Mouse (Mus musculus) stomach, postnatal 0 days (tissue): ENCODE measurements around the gene 1700025C18Rik.

Experiments
- CTCF ChIP-seq: IDR thresholded peaks from 2 replicates; pipeline ENCODE4 v1.5.1; 2016; ENCODE audit warnings: antibody characterized with exemption, low read depth, mild to moderate bottlenecking, moderate library complexity
- EP300 ChIP-seq: optimal IDR thresholded peaks from 2 replicates; pipeline ENCODE3; 2016; ENCODE audit warnings: antibody characterized with exemption

DNA sequence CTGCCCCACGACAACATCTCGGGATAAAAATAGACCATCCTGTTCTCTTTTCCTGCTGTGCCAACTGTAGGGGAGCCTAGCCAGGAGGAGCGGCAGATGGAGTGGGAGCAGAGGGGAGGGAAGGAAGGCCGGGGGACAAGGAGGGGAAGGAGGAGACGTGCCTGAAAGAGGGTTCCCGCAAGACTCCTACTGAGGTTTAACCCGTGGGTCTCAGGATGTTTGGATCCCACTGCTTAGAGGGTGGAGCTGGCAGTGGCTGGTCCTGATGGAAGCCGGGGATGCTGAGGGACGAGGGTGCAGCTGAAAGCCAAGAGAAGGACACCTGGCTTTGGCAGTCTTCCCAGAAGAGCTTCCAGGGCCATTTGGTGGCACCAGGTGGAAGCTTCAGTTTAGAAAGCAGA, 17.2 kb downstream of the 1700025C18Rik start:
- TF ChIP-seq EP300 (no peak), CTCF (no peak)
